Mouse (Mus musculus) hindbrain, embryonic 16.5 days (tissue): ENCODE results near the gene Kdelr2. TPM values are rescaled to one million over a fixed set of nuclear protein-coding genes. Genes with fewer than 3 reads are reported as not detected.

Experiments used
- ATAC-seq: fragments of 200-750 bp; cut with Nextera tagmentation; 2 replicates; pipeline ENCODE4 v1.8.0; 2017; ENCODE audit warnings: moderate TSS enrichment, moderate library complexity
- H3K27ac ChIP-seq: fragments of 300-500 bp; sonication (generic); 2 replicates; pipeline ENCODE4 v1.5.1; 2014; ENCODE audit warnings: low read depth, mild to moderate bottlenecking, control low read depth, low read length, moderate library complexity
- H3K27me3 ChIP-seq: fragments of 300-500 bp; sonication (generic); replicated peaks from 2 replicates; pipeline ENCODE4 v1.6.1; 2014; ENCODE audit warnings: low read length; ENCODE audit not compliant: control insufficient read depth, insufficient read depth
- H3K36me3 ChIP-seq: fragments of 300-500 bp; sonication (generic); 2 replicates; pipeline ENCODE4 v1.6.1; 2014; ENCODE audit warnings: mild to moderate bottlenecking, low read length, moderate library complexity, mixed read lengths; ENCODE audit not compliant: control insufficient read depth, insufficient read depth
- H3K4me1 ChIP-seq: fragments of 300-500 bp; sonication (generic); 2 replicates; pipeline ENCODE4 v1.6.1; 2014; ENCODE audit warnings: low read depth, low read length; ENCODE audit not compliant: control insufficient read depth, insufficient read depth
- H3K4me2 ChIP-seq: fragments of 300-500 bp; sonication (generic); 2 replicates; pipeline ENCODE4 v1.6.1; 2014; ENCODE audit warnings: mild to moderate bottlenecking, low read length, control low read depth, moderate library complexity
- H3K4me3 ChIP-seq: fragments of 300-500 bp; sonication (generic); 2 replicates; pipeline ENCODE4 v1.5.1; 2014; ENCODE audit warnings: mild to moderate bottlenecking, low read length, control low read depth, moderate library complexity
- H3K9ac ChIP-seq: fragments of 300-500 bp; sonication (generic); 2 replicates; pipeline ENCODE4 v1.6.1; 2014; ENCODE audit warnings: low read depth, mild to moderate bottlenecking, control low read depth, low read length, moderate library complexity
- H3K9me3 ChIP-seq: fragments of 300-500 bp; sonication (generic); 2 replicates; pipeline ENCODE4 v1.6.1; 2014; ENCODE audit warnings: mild to moderate bottlenecking, low read length, moderate library complexity; ENCODE audit not compliant: control insufficient read depth
- WGBS: fragments of 180-500 bp; shearing (Covaris S2); extraction: QIAGEN DNeasy Blood & Tissue Kit; methylation state at CpG from one replicate; pipeline ENCODE4 v1.1.7; 2014; 5-methylcytosine and 5-hydroxymethylcytosine counted together
- polyA plus RNA-seq: library from polyadenylated mRNA; unstranded; fragments of >200 nt; fragmentation: Nextera tagmentation; extraction: Ambion mirVana; gene quantifications from 2 replicates; pipeline ENCODE4 v1.2.1, GENCODE M21; 2015

The Kdelr2 gene
- polyA plus RNA-seq, 1 experiment from 2014 or later: 123 TPM

GRCm38 (mm10) chr5:143410841-143411395 lies 7.3 kb downstream of the Kdelr2 start:
- Histone ChIP-seq H3K4me2 (no peak overlapping the region), H3K27me3 (no peaks in the 10 kb centered on the region), H3K9ac (no peak overlapping the region), H3K4me1 (no peaks in the 10 kb centered on the region), H3K27ac (no peak overlapping the region), H3K36me3 (peaks cover 14% of the 10 kb centered on the region), H3K9me3 (no peaks in the 10 kb centered on the region), H3K4me3 (no peak overlapping the region)
- ATAC-seq: no peak
- WGBS: 92% methylated on average over 4 of the region's 4 CpGs

DNA sequence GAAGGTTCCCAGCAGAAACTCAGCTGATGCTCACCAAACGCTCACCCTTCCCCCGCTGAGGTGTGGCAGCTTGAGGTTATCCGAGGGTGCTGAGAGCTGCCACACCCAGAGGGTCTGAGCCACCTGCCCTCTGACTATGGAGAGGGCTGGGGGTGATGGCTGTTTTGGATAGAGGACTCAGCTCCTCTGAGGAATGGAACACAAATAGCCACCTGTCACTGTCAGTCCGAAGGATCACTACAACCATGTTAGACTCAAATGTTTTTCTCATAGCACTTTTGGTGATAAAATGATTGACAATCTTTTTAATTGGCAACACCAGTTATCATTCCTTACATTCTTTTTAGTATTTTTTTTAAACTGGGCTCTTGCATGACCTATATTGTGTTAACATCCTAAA lies 17.8 kb downstream of the Kdelr2 start:
- 89% methylated on average over 4 of the region's 4 CpGs for WGBS
- H3K27me3 ChIP-seq: no peaks in the 10 kb centered on the region
- peaks cover 30% of the 10 kb centered on the region for H3K36me3 ChIP-seq
- H3K9ac ChIP-seq: no peak overlapping the region
- H3K4me1 ChIP-seq: no peaks in the 10 kb centered on the region
- H3K4me2 ChIP-seq: no peak overlapping the region
- ATAC-seq: no peak
- H3K4me3 ChIP-seq: no peak overlapping the region
- H3K27ac ChIP-seq: no peak overlapping the region
- H3K9me3 ChIP-seq: no peaks in the 10 kb centered on the region

DNA sequence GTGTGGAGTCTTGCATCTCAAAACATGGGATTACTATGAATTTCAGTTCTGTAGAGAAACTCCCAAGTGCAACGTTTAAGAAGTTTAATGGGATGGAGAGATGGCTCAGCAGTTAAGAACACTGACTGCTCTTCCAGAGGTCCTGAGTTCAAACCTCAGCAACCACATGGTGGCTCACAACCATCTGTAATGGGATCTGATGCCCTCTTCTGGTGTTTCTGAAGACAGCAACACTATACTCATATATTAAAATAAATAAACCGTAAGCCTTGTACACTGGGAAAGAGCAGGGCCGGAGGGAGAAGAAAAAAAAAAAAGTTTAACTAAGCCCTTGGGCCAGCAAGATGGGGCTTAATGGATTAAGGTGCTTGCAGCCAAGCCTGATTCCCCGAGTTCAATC lies 19.4 kb downstream of the Kdelr2 start:
- H3K4me1 ChIP-seq: no peaks in the 10 kb centered on the region
- H3K9ac ChIP-seq: no peak overlapping the region
- ATAC-seq: no peak
- WGBS: 83% methylated on average over 4 of the region's 4 CpGs
- no peaks in the 10 kb centered on the region for H3K27me3 ChIP-seq
- no peak overlapping the region for H3K4me3 ChIP-seq
- H3K9me3 ChIP-seq: no peaks in the 10 kb centered on the region
- no peak overlapping the region for H3K4me2 ChIP-seq
- H3K27ac ChIP-seq: no peak overlapping the region
- peaks cover 21% of the 10 kb centered on the region for H3K36me3 ChIP-seq

DNA sequence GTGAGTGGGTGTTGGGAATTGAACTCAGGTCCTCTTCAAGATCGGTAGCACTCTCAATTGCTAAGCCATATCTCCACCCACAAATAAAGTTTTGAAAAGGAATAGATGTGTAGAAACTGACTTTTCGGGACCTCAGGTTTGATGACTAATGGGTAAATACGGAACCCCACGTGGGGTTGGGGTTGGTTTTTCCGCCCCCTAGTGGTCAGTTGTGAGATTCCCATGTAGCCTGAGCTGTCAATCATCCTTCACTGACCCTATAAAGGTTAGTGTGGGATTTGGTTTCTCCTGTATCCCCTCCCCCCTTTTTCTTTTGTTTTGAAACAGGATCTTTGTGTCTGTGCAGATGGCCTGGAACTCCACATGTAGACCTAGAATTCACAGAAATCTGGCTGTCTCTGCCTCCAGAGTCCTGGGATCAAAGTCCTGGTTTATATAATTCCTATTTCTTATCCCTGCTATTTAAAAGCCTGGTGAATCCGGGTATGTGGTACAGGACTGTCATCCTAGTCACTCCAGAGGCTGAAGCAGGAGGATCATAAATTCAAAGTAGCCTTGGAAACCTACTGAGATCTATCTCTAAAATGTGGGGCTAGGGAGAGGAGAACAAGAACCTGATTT lies 20.4 kb downstream of the Kdelr2 start:
- Histone ChIP-seq H3K27ac (no peak overlapping the region), H3K36me3 (peaks cover 17% of the 10 kb centered on the region), H3K9me3 (no peaks in the 10 kb centered on the region), H3K4me3 (no peak overlapping the region), H3K4me2 (no peak overlapping the region), H3K4me1 (no peaks in the 10 kb centered on the region), H3K27me3 (no peaks in the 10 kb centered on the region), H3K9ac (no peak overlapping the region)
- no peak for ATAC-seq
- 35% methylated on average over 6 of the region's 6 CpGs for WGBS

GRCm38 (mm10) chr5:143434421-143434820 lies 30.8 kb downstream of the Kdelr2 start:
- Histone ChIP-seq H3K4me3 (no peak overlapping the region), H3K4me2 (no peak overlapping the region), H3K27ac (no peak overlapping the region), H3K4me1 (no peaks in the 10 kb centered on the region), H3K27me3 (no peaks in the 10 kb centered on the region), H3K9ac (no peak overlapping the region), H3K9me3 (no peaks in the 10 kb centered on the region), H3K36me3 (no peaks in the 10 kb centered on the region)
- 16% methylated on average over 4 of the region's 4 CpGs for WGBS
- ATAC-seq: no peak

GRCm38 (mm10) chr5:143441298-143441697 lies 37.7 kb downstream of the Kdelr2 start:
- Histone ChIP-seq H3K36me3 (no peaks in the 10 kb centered on the region), H3K4me3 (no peak overlapping the region), H3K27me3 (no peaks in the 10 kb centered on the region; the same call in 1 of the 2 replicates), H3K27ac (no peak overlapping the region), H3K9me3 (no peaks in the 10 kb centered on the region), H3K9ac (no peak overlapping the region), H3K4me2 (no peak overlapping the region), H3K4me1 (no peaks in the 10 kb centered on the region)
- WGBS: 71% methylated on average over 3 of the region's 3 CpGs
- ATAC-seq: no peak

DNA sequence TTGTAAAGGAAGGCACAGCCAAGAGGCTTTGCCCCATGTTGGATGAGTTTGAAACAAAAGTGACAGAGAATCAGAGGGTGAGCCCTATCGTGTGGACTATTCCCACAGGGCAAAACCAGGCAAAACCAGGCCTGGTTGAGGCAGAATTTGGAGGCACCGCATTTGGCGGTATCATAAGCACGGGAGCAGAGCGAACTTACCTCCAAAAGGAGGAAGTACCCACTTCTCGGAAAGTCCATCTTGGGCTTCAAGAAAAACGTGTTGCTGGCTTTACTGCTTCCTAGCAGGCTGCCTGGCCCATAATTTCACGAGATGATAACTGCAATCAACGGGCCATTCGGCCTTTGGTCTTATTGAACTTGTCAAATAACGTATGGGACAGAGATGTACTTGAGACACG lies 38.1 kb downstream of the Kdelr2 start:
- Histone ChIP-seq H3K4me3 (no peak overlapping the region), H3K27me3 (no peaks in the 10 kb centered on the region; the same call in 1 of the 2 replicates), H3K9ac (no peak overlapping the region), H3K9me3 (no peaks in the 10 kb centered on the region), H3K36me3 (no peaks in the 10 kb centered on the region), H3K4me2 (no peak overlapping the region), H3K27ac (no peak overlapping the region), H3K4me1 (no peaks in the 10 kb centered on the region)
- 83% methylated on average over 12 of the region's 12 CpGs for WGBS
- no peak for ATAC-seq

GRCm38 (mm10) chr5:143463671-143464070 lies 60.0 kb downstream of the Kdelr2 start:
- WGBS: 77% methylated on average over 11 of the region's 11 CpGs
- peak overlapping the region; percentile 83 for H3K4me2 ChIP-seq
- H3K4me3 ChIP-seq: peak overlapping the region; percentile 85
- no peaks in the 10 kb centered on the region for H3K27me3 ChIP-seq
- H3K9me3 ChIP-seq: no peaks in the 10 kb centered on the region
- ATAC-seq: no peak
- peak overlapping the region; percentile 82 for H3K9ac ChIP-seq
- peaks cover 7% of the 10 kb centered on the region; the same call in 1 of the 2 replicates for H3K36me3 ChIP-seq
- H3K4me1 ChIP-seq: peaks cover 15% of the 10 kb centered on the region
- H3K27ac ChIP-seq: no peak overlapping the region; the same call in 1 of the 2 replicates

DNA sequence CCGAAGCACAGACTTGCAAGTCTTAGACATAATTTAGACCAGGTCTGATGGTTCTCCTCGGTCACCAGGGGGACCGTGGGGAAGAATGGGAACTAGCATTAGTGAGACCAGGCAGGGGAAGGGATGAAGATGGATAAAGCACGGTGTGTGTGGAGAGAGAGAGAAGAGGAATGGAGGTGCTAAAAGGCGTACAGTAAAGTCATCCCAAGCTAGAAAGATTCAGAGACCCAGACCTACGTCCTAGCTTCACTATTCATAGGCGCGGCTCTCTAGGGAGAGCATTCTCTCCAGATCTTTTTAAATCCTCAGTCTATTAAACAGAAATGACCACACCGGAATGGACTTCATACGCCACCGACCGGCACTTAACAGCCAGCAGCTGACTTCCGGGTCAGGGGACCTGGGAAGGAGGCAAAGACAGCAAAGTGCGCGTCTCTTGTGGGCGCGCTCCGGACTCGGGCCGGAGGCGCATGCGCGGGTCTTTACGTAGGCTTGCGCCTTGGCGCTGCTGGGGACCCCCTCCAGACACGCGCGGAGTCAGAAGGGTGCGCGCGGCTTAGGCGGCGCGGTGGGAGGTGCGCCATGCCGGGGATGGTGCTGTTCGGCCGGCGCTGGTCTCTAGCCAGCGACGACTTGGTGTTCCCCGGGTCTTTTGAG lies 60.6 kb downstream of the Kdelr2 start, which contains the start of gene Daglb:
TSS of gene Daglb (plus strand) at position 485 of the 657 bp plus-strand sequence.
- no peaks in the 10 kb centered on the region for H3K27me3 ChIP-seq
- H3K9me3 ChIP-seq: no peaks in the 10 kb centered on the region
- H3K4me1 ChIP-seq: peaks cover 15% of the 10 kb centered on the region
- ATAC-seq: peak; percentile 99
- H3K4me2 ChIP-seq: peak within 1 kb of the TSS; percentile 83
- peak within 1 kb of the TSS; percentile 85 for H3K4me3 ChIP-seq
- peaks cover 8% of the 10 kb centered on the region; the same call in 1 of the 2 replicates for H3K36me3 ChIP-seq
- H3K9ac ChIP-seq: peak within 1 kb of the TSS; percentile 82
- 2% methylated on average over 43 of the region's 43 CpGs for WGBS
- peak within 1 kb of the TSS; percentile 66 for H3K27ac ChIP-seq
